In the genomic region with DNA sequence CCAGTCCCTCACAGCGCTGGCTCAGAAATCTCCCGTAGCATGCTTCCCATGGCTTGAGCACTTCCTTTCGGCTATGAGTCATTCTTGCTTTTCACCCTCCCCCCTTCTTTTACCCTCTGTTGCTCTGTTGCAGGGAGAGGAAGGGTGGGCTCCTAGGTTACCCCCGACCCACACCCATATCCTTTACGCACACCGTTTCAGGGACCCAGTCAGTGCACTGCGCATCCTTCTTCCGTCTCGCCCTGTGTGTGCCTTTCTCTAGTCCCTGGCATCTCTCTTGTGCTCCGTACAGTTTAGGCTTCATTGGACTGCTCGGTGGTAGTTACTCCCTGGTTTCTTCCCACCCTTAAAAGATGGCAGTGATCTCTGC, we compare ENCODE assay signal across 8 mouse cellular contexts. TPM values are rescaled to one million over a fixed set of nuclear protein-coding genes. Genes with fewer than 3 reads are reported as not detected.
A peak's percentile ranks its signal among the peaks of the same experiment; 100 is the strongest.
DNase-seq lines count a peak whose midpoint lies in the region; ATAC-seq lines count a peak whose summit lies in the region.

No protein-coding gene starts in this region.

- H3K4me3 ChIP-seq in heart, embryonic 16.5 days (ENCODE audit: low read length): peak overlapping the region; percentile 97
- H3K4me3 ChIP-seq in hindbrain, embryonic 12.5 days: peak overlapping the region; percentile 82
- H3K4me3 ChIP-seq in megakaryocyte, embryonic 14.5 days (replicated peaks): peak overlapping the region; percentile 99

- H3K36me3 ChIP-seq in heart, embryonic 16.5 days (ENCODE audit: control insufficient read depth, insufficient read depth): no peaks in the 10 kb centered on the region
- H3K36me3 ChIP-seq in hindbrain, embryonic 12.5 days: no peaks in the 10 kb centered on the region
- H3K36me3 ChIP-seq in megakaryocyte, embryonic 14.5 days (replicated peaks; ENCODE audit: low read length): peaks cover 4% of the 10 kb centered on the region

- peak; percentile 34 for ATAC-seq in heart, embryonic 16.5 days (replicated peaks; ENCODE audit: extremely low read depth, insufficient read depth, low FRiP score)
- ATAC-seq in hindbrain, embryonic 12.5 days (ENCODE audit: low FRiP score): peak; percentile 70

- no peaks in the 10 kb centered on the region for H3K9me3 ChIP-seq in heart, embryonic 16.5 days (replicated peaks; ENCODE audit: control insufficient read depth, low read length)
- no peaks in the 10 kb centered on the region for H3K9me3 ChIP-seq in hindbrain, embryonic 12.5 days (replicated peaks)
- H3K9me3 ChIP-seq in megakaryocyte, embryonic 14.5 days: no peaks in the 10 kb centered on the region

- peak overlapping the region; percentile 91 for H3K4me2 ChIP-seq in heart, embryonic 16.5 days (ENCODE audit: low read depth, low read length)
- peak overlapping the region; percentile 87 for H3K4me2 ChIP-seq in hindbrain, embryonic 12.5 days (replicated peaks)

- H3K4me1 ChIP-seq in heart, embryonic 16.5 days (ENCODE audit: control insufficient read depth, insufficient read depth, low read length): peaks cover 12% of the 10 kb centered on the region
- H3K4me1 ChIP-seq in hindbrain, embryonic 12.5 days: peaks cover 20% of the 10 kb centered on the region
- H3K4me1 ChIP-seq in megakaryocyte, embryonic 14.5 days: peaks cover 49% of the 10 kb centered on the region

- intact Hi-C loops in heart, postnatal 14 days (cut with DNase I): no loop called here

- H3K27ac ChIP-seq in heart, embryonic 16.5 days (ENCODE audit: low read length): peak overlapping the region; percentile 95
- H3K27ac ChIP-seq in hindbrain, embryonic 12.5 days: peak overlapping the region; percentile 99

- WGBS in heart, embryonic 16.5 days: 1% methylated on average over 11 of the region's 11 CpGs
- WGBS in hindbrain, embryonic 12.5 days: 0% methylated on average over 11 of the region's 11 CpGs

- DNase-seq in heart, postnatal 14 days: no peak
- peak; percentile 59 for DNase-seq in CD4-positive, CD25-positive, alpha-beta regulatory T cell, adult 2 months (ENCODE audit: low read depth, low spot score)
- peak; percentile 22 for DNase-seq in c-Kit-negative CD71-positive TER-119-positive erythroid progenitor cells, embryonic 14.5 days (ENCODE audit: low read depth, low spot score)
- DNase-seq in thymus, postnatal 14 days: peak; percentile 50
- no peak for DNase-seq in cerebellum, postnatal 14 days

- H3K9ac ChIP-seq in heart, embryonic 16.5 days (ENCODE audit: low read length): peak overlapping the region; percentile 95
- peak overlapping the region; percentile 92 for H3K9ac ChIP-seq in hindbrain, embryonic 12.5 days

- no peaks in the 10 kb centered on the region for H3K27me3 ChIP-seq in heart, embryonic 16.5 days (ENCODE audit: control insufficient read depth, insufficient read depth, low read length)
- no peaks in the 10 kb centered on the region for H3K27me3 ChIP-seq in hindbrain, embryonic 12.5 days
- H3K27me3 ChIP-seq in megakaryocyte, embryonic 14.5 days (replicated peaks): no peaks in the 10 kb centered on the region

RNA-seq across cellular contexts. Expression of gene Ssh2, which starts 0.7 kb away (rescaled TPM):
- 25.1 and 25.5 TPM in 2 replicates for polyA plus RNA-seq in heart, embryonic 16.5 days (2015; fragmentation: Nextera tagmentation; extraction: Ambion mirVana)
- 10 to 100 TPM; 83.2 to 95.0 TPM for total RNA-seq in heart, postnatal 14 days (2021)
- 17.1 and 18.1 TPM in 2 replicates for polyA plus RNA-seq in hindbrain, embryonic 12.5 days (2016; fragmentation: Nextera tagmentation; extraction: Ambion mirVana)
- 12.1 and 33.4 TPM in 2 replicates for polyA plus RNA-seq in megakaryocyte, embryonic 14.5 days (2012; ENCODE audit: insufficient read depth, low replicate concordance)

RNA-seq across cellular contexts. Expression of gene Efcab5, which starts 28.0 kb away (rescaled TPM):
- polyA plus RNA-seq in heart, embryonic 16.5 days (2015; fragmentation: Nextera tagmentation; extraction: Ambion mirVana): 0.35 and 0.44 TPM in 2 replicates
- under 1 TPM; 0.32 to 0.43 TPM for total RNA-seq in heart, postnatal 14 days (2021)
- 0.27 and 0.47 TPM in 2 replicates for polyA plus RNA-seq in hindbrain, embryonic 12.5 days (2016; fragmentation: Nextera tagmentation; extraction: Ambion mirVana)
- 0.08 TPM in 1 of 2 replicates, not detected in the other for polyA plus RNA-seq in megakaryocyte, embryonic 14.5 days (2012; ENCODE audit: insufficient read depth, low replicate concordance)

Comparison
In these comparisons a context has a peak if more than half of its experiments do, and no peak if none do; other contexts are left out.
1. DNase-seq: peak in CD4-positive, CD25-positive, alpha-beta regulatory T cell, adult 2 months (single experiment), c-Kit-negative CD71-positive TER-119-positive erythroid progenitor cells, embryonic 14.5 days (single experiment) and thymus, postnatal 14 days (single experiment); none in heart, postnatal 14 days (0 of 2) and cerebellum, postnatal 14 days (0 of 2).
2. Peak in every context shown above with its lines, with median percentiles within 50 percentile points of each other: H3K4me3 ChIP-seq.